Mouse (Mus musculus): Measurements from ENCODE around the gene Col15a1. TPM values are rescaled to one million over a fixed set of nuclear protein-coding genes. Genes with fewer than 3 reads are reported as not detected.
A peak's percentile ranks its signal among the peaks of the same experiment; 100 is the strongest.

Col15a1 gene
- total RNA-seq (2021), result 100 to 1,000 TPM; 285 to 337 TPM
- long read RNA-seq, experiment 1, full-length matches to known transcripts, result 21 of 38 reads
- long read RNA-seq, experiment 1, partial matches to known transcripts, result 12 of 38 reads
- long read RNA-seq, experiment 1, other reads (novel, unspliced or antisense), result 5 of 38 reads
- long read RNA-seq, experiment 2, full-length matches to known transcripts, result 38 of 61 reads
- long read RNA-seq, experiment 2, partial matches to known transcripts, result 16 of 61 reads
- long read RNA-seq, experiment 2, other reads (novel, unspliced or antisense), result 7 of 61 reads

DNA sequence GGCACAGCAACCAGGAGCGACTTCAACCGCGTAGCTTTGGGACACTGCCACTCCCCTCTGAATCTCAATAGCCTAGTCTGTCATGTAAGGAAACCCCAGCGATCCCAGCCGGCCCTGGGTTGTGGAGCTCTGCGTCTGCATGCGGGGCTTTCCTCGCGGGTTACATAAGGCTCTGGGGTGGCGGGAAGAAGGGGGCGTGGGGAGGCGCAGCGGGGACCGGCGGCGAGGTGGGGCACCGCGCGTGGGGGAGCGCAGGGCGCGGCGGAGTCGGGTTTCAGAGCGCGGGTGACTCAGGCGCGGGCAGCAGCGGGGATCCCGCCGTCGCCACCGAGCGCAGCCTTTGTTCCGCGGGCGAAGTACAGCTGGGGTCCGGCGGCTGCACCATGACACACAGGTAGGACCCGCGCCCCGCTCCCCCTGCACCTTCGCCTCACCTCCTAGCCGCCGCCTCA lies at the start of gene Col15a1:
Gene Col15a1, plus strand, starts transcription at position 193 of the 452 bp plus-strand sequence.
- peak; percentile 39 to 48 for DNase-seq (ENCODE audit: low spot score in 2 of 2)

DNA sequence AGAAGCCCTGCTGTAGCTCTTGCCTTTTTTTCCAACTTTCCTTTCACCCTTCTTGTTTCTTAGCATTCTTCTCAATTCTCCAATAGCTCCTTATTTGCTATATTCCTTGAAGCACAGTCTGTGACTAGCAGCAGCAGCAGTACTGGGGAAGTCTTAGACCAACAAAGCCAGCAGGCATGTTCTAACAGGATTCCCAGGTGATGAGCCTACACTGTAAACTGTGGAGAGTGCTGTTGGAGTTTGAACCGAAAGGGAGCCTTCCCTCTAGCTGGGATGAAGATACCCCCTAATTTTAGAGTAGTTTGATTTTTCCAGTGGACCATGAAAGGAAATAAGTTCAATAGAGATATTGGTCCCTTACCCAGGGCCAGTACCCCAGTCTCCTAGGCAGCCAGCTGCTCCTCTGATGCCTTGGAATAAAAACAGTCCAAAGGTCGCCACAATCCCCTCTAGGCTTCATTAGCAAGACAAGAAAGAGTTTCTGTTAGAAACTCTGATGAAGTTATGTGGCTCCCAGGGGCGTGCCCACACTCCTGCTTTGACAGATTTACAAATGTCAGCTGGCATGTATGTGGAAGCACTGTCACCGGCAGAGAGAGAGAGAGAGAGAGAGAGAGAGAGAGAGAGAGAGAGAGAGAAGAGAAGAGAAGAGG lies 46.7 kb upstream of the Col15a1 start:
- DNase-seq (ENCODE audit: low spot score in 2 of 2), result no peak

DNA sequence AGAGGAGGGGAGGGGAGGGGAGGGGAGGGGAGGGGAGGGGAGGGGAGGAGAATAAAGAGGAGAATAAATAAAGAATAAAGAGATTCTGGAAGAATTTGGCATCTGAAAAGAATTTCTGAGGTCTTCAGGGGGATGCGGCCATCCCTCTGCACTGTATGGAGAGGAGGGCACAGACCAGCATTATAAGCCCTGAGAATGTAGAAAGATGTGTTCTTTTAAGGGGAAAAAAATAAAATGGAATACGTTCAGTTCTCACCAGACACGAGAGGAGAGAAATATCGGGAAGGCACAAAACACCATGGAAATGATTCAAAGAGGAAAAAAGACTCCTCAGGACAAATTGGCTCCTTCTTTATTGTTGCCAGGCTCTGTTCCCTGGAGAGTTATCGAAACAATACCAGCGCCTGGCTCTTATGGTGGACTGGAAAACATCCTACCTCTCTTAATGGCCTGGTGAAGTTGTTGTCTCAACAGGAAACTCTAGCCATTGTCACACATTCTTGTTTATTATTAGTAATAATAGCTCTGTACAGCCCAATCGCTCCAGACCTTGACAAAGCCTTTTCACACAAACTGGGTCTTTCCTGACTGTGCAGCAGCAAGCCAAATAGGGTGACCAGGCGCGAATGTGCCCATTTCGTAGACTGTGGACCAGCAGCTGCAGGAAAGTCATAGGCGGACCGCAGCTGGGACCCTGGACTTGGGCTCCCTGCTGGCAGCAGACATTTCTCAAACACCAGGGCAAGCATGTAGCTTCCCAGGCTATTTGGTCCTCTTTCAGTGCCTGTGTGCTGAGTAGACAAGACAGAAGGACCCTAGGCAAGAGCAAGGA lies 46.0 kb upstream of the Col15a1 start:
- DNase-seq (ENCODE audit: low spot score in 2 of 2), result no peak

DNA sequence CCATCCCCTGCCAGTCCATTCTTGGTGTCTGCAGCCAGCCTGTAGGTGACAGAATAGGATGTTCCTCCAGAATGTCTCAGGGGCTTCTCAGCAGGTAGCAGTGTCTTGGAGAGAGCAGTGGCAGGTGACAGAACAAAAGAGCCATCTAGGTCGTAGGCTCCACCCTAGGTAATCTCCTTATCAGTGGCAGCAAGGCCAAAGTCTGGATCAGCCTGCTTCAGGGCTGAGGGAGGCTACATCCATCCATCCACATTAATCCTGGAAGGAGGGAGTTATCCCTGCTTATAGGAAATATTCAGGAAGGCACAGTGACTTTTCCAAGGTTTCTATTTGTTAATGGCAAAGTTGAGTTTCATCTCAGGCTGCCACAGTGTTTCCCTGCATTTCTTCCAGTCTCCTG lies 35.6 kb upstream of the Col15a1 start:
- DNase-seq (ENCODE audit: low spot score in 2 of 2), result no peak

DNA sequence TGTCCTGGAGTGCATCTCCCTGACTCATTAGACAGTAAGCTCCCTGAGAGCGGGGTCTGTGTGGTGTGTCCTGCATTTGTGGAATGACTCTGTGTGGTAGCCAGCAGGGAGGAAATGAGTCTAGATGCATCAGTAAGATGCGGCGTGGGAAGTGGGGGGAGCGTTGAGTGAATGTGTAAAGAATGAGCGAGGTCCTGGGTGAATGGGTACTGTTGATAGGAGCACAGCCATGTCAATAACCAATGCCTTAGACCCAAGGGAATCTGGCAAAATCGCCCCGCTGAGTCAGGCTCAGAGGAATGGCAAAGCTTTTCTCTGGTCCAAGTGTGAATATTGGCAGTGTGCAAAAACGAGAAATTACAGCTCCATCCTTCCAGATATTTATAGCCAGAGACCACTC lies 30.9 kb upstream of the Col15a1 start:
- no peak for DNase-seq (ENCODE audit: low spot score in 2 of 2)

DNA sequence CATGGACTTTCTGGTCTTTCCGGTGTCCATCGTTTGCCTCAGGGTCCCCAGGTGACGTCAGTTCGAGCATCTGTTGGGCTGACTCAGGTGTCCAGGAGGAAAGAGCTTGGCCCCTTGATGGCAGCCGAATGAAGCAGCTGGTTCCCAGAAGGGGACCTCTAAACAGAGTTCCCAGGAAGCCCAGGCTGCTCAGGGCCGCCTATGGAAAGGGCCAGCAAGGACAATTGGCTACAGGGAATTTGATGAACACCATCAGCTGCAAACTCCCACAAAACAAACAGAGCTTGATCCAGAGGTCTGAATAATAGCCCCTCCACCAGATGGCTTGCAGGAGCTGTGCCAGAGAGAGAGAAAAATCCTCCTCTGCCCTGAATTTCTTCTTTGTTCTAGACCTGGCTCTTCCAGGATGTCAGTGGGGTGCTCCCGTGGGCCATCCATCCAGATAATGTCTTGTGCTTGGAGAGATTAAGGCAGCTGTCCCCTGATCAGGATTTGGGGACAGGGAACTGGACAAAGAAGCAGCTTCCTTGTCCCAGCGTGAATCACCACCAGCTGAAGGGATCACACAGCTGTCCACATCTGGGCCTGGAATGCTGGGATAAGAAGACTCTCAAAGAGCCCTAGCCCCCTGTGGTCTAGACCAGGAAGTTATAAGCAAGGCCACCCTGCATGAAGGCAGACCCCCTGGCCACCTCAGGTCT lies 29.6 kb upstream of the Col15a1 start:
- DNase-seq (ENCODE audit: low spot score in 2 of 2), result peak in 1 of 2 experiments; percentile 59

DNA sequence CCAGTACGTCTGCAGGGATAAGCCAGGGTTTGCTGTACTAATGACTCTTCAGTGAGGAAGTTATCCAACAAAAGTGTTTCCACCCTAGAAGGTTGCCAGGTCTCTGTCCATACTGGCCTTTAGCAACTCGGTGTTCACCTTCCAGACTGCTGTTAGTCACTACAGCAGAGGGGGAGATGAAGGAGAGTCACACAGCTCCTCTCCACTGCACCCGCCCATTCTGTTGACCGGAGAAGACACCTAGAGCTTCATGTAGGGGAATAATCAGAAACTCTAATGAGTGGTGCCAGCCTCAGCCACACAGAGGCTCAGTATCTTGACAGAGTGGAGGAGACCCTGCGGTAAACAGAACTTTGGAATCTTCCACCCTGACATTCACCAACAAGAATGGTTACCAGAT lies 28.4 kb upstream of the Col15a1 start:
- no peak for DNase-seq (ENCODE audit: low spot score in 2 of 2)

DNA sequence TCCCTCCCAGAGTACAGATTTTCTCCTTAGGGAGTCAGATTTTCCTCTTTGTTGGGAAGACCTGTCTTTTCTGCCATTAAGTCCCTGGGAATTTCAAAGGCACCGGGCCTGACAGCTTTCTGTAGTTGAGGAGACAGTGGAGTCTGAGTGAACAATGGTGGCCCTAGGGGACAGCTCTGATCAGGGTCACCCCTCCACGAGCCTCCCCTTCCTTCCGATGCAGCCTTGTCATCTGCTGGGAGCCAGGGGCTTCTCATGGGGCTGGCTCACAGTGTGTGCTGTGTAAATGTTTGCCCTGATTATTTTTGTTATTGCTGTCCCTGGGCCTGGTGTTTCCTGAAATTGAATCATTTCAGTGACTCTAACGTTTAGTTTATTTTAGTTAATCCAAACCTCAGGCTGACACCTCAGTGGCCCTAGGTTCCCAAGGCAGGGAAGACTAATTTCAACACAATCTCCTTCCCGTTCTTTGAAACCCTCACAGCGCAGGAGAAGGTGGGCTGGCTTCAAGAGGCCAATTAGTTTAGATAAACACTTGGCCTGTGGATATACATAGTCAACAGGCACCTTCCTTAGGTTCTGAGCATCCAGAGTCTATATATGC lies 23.8 kb upstream of the Col15a1 start:
- no peak for DNase-seq (ENCODE audit: low spot score in 2 of 2)

DNA sequence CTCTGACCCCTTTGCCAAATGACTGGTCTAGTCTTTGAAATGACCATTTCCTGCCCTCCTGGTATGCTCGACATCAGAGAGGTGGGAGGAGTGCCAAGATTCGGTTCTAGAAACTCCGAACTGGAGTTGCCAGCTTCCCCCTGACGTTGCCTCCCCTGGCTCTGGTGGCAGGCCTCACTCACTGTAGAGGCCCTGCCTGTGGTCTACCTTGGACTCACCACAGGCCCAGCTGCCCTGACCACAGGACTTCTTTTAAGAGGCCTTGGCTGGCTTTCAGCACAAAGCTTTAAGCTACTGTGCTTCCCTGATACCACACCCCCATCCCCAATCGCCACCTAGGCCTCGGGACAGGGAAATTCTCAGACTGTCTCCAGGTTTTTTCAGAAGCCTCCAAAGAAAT lies 21.4 kb upstream of the Col15a1 start:
- DNase-seq (ENCODE audit: low spot score in 2 of 2), result no peak

DNA sequence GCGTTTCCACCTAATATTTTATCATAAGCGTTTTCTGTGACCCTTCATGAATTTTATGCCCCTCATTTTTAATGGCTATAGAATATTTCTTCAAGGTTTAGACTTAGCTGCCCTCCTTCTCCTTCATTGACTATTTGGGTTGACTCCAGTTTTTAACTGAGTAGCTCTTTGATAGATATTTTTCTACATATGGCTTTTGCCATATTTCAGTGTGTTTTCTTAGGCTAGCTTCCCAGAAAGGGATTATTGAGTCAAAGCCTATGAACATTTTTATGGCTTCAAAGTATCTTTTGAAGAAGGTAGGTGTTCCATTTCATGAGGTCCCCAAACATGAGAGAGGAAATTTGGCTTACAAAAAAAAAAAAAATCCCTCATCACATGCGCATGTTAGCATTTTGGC lies 11.8 kb upstream of the Col15a1 start:
- DNase-seq (ENCODE audit: low spot score in 2 of 2), result no peak

DNA sequence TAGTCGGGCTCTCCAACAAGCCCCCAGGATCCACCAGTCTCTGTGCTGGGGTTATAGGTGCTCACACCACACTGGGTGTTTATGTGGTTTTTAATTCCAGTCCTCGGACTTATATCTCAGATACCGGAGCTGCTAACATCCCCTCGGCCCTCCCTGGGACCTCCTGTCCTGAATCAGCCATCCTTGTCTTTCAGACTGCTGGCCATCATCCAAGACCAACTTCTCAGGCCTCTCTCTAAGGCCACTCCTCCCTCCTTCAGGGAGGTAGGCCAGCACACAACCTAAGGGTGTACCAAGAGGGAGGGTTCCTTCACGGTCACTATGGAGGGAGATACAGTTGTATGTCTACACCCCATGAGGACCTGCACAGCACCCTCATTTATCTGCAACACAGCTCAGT lies 4.3 kb upstream of the Col15a1 start:
- no peak for DNase-seq (ENCODE audit: low spot score in 2 of 2)

DNA sequence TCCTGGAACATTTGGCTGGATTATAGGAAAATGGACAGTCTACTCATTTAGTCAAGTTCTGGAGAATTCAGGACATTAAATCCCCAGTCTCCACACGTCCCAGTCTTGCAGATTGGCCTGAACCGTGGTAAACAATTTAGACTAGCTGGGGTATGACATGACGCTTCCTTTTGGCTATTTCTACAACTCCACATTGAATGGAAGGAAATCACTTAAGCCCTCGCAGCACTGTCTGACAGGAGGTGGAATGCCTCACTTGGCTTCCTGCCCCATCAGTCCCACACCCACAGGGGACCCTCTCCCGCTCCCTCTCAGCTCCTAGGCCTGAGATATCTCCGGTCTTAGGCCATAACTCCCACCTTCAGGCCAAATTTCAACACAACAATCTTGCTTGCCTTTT lies 2.1 kb upstream of the Col15a1 start:
- no peak for DNase-seq (ENCODE audit: low spot score in 2 of 2)

DNA sequence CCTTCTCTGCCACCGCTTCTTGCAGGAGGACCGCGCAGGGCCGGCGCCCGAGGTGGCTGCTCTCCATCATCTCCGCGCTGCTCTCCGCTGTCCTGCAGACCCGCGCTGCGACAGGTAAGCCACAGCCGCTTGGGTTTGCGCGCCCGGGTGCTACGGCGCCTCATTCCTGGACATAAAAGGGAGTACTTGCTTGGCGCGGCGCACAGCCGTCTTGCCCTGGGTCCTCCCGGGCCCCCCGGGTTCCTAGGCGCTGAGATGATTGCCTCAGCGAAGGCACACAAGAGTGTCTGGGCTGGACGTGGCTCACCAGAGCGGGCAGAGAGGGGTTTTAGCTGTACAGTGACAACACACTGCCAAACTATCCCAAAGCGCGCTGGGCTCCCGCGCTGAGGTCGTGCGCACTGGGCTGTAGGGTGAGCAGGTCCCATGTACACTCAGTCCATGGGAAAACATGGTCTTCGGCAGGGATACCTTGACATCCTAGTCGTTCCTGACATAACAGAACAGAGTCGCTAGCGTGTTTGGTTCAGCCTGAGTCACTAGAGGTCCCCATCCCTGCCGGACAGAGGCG lies 545 bp downstream of the Col15a1 start:
- DNase-seq (ENCODE audit: low spot score in 2 of 2), result peak in 1 of 2 experiments; percentile 29

DNA sequence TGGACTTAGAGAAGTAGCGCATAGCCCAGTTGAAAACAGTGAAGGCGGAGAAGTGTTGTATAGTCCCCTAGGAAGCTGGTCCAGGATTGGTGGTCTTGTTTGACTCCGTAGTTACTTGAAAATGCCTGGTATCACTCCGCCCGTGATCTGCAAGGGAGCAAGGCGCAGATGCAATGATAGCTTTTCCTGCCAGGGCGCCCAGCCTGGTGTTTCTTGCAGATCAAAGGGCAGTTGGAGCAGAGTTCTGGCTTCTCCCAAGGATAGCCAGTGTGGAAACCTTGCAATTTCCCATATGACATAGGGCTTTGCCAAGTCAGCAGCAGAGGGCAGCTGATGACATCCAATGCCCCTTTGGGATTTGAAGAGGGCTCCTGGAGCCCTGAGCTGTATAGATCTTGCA lies 1.5 kb downstream of the Col15a1 start:
- no peak for DNase-seq (ENCODE audit: low spot score in 2 of 2)

DNA sequence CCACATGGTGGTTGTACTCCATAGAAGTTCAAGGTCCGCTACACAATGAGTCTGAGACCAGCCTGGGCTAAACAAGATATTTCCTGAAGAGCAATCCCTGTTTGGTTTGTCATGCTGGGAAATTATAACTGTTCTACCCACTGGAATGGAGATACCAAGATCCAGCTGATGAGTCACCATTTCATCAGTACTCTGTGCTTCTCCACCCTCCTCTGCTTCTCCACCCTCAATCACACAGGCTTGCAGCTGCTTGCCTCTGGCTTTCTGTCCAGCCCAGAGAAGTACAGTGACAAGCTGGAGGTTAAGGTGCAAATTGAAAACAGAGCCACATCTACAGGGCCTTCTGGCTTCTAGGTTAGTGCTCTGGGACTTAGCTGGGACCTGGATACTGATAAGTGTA lies 10.9 kb downstream of the Col15a1 start:
- no peak for DNase-seq (ENCODE audit: low spot score in 2 of 2)

DNA sequence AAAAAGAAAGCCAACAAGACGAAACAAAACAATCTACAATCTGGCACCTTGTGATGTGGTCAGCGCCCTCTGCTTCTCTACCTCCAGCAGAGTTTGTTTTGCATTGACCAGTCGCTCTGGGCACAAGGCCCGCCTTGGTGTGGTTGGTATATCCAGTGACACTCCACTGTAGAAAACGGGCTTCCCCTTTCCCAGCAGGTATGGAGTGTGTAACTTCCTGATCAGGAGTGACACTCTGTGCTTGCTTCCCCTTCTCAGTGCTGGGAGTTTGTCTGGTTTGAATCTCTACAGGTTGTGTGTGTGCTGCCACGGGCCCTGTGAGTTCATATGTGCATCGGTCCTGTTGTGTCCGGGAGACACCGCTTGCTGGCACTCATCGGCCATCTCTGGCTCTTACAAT lies 11.4 kb downstream of the Col15a1 start:
- no peak for DNase-seq (ENCODE audit: low spot score in 2 of 2)

DNA sequence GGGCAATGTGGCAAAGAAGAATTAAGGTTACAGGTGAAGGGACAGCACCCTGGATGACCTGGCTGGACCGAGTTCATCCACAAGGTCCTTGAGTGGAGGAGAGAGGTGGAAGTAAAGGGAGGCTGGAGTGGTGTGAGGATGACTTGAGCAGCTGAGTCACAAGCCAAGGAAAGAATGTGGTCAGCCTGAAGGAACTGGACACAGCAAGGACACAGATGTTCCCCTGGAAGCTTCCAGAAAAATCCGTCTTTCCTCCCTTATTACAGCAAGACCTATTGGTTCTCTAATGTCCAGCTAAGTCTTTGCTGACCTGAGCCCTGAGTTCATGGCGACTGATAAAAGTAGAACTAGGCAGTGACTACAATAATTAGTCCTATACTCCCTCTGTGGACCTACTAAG lies 12.6 kb downstream of the Col15a1 start:
- DNase-seq (ENCODE audit: low spot score in 2 of 2), result no peak

DNA sequence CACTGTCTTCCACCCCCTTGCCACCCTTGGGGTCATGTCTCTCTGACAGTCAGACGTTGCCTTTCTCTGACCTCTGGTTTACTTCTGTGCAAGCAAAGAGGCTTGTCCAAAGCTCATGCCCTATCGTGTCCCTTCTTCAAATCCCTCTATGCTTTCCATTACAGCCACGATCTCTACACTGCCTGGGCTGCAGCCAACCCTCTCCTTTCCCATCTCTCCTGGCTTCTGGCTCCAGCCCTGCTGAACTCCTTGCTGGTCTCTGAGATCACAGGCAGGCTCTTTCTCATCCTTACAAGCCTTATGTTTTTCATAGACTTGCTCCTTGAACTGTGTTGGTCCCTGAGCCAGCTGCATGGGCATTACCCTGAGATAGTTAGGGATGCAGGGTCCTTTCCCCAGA lies 14.2 kb downstream of the Col15a1 start:
- no peak for DNase-seq (ENCODE audit: low spot score in 2 of 2)

DNA sequence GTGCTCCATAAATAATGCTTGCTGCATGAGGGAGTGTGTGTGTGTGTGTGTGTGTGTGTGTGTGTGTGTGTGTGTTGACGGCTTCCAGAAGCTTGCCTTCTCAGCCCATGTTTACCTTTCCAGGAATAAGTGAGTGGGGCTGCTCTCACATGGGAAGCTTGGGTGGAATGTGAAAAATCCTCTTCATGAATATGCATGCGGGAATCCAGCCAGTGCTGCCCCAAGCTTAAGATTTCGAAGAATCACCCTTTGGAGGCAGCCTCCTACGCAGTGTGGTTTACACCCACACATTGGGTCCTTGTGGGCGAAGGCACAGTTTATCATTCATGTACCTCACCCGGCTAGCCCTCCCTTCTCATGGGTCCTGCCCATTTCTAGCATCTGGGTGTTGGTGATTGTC lies 18.0 kb downstream of the Col15a1 start:
- no peak for DNase-seq (ENCODE audit: low spot score in 2 of 2)

DNA sequence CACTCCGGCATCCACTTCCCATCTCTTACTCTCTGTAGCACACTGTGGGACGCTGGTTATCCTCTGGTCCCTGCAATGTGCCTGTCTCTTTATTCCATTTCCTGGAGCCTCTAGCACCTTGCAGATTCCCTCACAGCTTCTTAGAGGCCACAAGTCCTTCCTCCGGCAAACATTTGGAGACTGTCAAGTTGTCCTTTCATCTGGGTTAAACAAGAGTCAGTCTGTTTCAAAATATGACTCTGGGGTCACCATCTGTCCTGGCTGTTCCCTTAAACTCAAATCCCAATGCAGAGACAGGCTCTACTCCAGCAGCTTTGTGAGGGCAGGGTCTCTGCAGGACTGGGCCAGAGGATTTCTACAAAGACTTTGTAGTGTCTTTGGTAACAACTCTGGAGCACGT lies 19.1 kb downstream of the Col15a1 start:
- DNase-seq (ENCODE audit: low spot score in 2 of 2), result no peak

DNA sequence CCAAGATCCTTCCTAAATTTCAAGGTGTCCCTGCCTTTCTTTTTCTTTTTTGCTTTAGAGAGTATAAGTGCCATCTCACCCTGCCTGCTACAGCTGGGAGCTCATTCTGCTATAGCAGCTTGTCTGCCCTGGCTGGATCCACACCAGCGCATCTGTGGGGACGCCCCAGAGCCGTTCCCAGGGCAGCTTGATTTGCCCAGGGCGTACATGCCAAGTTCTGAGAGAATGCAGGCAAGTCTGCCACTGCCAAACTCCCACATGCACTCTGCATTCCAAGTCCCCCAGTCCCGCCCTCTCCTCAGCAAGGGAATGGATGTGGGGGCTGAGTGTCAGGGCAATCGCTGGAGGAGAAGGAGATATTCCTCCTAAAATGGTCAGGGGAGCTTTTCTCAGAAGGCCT lies 19.8 kb downstream of the Col15a1 start:
- DNase-seq (ENCODE audit: low spot score in 2 of 2), result peak in 1 of 2 experiments; percentile 60
